Mouse (Mus musculus) CD4-positive helper T cell, adult 2 months (primary cell): ENCODE measurements at regions not wholly inside any gene's neighbourhood (a gene's known extent, or its start where the extent isn't known, plus 50 kb on each side); places are given as distances from the start of the nearest gene placed in this dataset.

Experiments used
- DNase-seq: peaks from one replicate; pipeline ENCODE4 v3.0.0-alpha.2; 2012; ENCODE audit warnings: low read depth, missing footprints, low spot score

- DNase-seq = no peak
Measured at GRCm38 (mm10) chr8:115942731-115943509, 235.3 kb upstream of the Maf start.

GRCm38 (mm10) chr8:115929472-115930210 is 222.0 kb upstream of the Maf start:
- DNase-seq = no peak

- no peak for DNase-seq
Measured at GRCm38 (mm10) chr8:115921889-115922288, 214.3 kb upstream of the Maf start.

- DNase-seq = no peak
Measured at GRCm38 (mm10) chr8:115906650-115907049, 199.1 kb upstream of the Maf start.

GRCm38 (mm10) chr8:115903853-115904420 is 196.3 kb upstream of the Maf start:
- no peak for DNase-seq

GRCm38 (mm10) chr8:115897521-115898178 is 190.1 kb upstream of the Maf start:
- no peak for DNase-seq

- DNase-seq = no peak
Measured at GRCm38 (mm10) chr8:115897086-115897485, 189.5 kb upstream of the Maf start.

- no peak for DNase-seq
Measured at GRCm38 (mm10) chr8:115896066-115896465, 188.5 kb upstream of the Maf start.

- DNase-seq = no peak
Measured at GRCm38 (mm10) chr8:115888278-115888677, 180.7 kb upstream of the Maf start.

DNA sequence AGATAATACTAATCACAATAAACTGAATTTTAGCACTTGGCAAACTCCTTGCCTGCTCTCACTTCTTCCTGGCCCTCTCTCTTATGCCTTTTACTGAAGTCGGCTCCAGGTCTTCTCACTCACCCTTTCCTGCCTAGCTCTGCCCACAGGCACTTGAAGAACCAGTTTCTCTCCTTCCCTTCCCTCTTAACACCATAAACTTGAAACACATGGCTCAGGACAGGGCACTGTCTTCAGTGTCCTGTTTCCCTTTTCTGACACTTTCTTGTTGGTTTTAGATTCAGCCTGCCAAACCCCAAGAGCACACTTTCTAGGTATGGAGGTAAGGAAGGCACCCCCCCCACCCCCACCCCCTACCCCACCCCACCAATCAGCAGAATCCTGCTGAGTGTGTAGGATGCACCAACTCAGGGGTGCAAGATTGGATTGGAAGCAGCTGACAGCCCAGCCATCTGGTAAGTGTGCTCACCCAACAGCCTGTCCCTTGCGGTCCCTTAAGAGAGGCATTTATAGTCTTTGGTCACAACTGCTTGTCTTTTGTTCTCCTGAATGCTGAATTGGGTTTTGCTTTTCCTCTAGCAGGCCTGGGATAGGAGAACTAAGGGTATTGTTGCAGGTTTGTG is 177.6 kb upstream of the Maf start:
- no peak for DNase-seq

GRCm38 (mm10) chr8:115883808-115884207 is 176.2 kb upstream of the Maf start:
- no peak for DNase-seq

- no peak for DNase-seq
Measured at GRCm38 (mm10) chr8:115881881-115882280, 174.3 kb upstream of the Maf start.

DNA sequence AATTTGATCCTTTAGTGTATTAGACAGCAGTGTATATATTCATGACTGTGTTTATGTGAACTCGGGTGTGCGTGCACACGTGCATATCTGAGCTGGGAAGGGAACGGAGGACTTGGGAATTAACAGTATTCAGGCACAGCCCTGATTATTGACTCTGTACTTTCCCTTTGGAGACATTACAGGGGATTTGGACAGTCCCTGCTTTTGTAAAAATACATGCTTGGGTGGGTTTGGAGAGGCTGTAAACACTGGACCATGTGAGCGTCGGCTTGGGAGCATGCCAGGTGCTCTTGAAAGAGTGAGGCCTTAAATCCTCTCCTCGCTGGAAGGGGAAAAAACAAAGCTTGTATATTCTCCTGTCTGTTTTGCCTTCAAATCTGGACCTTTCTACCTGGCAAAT is 167.2 kb upstream of the Maf start:
- no peak for DNase-seq

GRCm38 (mm10) chr8:115871381-115871780 is 163.8 kb upstream of the Maf start:
- no peak for DNase-seq

DNA sequence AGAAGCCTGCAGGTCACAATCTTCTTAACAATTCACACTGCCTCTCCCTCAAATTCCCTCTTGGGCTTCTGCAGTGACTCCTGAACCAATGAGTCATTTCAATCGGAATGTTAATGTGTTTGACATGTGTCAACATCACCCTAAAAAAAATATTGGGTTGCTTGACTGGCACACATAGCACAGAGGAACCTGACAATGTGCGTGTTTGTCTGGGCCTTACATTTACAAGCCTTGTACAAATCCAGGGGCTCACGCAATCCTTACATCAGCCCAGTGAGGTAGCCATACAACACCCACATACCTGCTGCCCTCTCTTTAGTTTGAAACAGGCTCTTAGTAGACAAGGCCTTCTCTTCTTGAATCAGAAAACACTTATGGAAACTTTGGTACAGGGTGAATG is 153.8 kb upstream of the Maf start:
- DNase-seq = no peak

- DNase-seq = no peak
Measured at GRCm38 (mm10) chr8:115859406-115859805, 151.8 kb upstream of the Maf start.

GRCm38 (mm10) chr8:115856816-115857215 is 149.2 kb upstream of the Maf start:
- DNase-seq = no peak

- no peak for DNase-seq
Measured at GRCm38 (mm10) chr8:115855934-115856629, 148.5 kb upstream of the Maf start.

DNA sequence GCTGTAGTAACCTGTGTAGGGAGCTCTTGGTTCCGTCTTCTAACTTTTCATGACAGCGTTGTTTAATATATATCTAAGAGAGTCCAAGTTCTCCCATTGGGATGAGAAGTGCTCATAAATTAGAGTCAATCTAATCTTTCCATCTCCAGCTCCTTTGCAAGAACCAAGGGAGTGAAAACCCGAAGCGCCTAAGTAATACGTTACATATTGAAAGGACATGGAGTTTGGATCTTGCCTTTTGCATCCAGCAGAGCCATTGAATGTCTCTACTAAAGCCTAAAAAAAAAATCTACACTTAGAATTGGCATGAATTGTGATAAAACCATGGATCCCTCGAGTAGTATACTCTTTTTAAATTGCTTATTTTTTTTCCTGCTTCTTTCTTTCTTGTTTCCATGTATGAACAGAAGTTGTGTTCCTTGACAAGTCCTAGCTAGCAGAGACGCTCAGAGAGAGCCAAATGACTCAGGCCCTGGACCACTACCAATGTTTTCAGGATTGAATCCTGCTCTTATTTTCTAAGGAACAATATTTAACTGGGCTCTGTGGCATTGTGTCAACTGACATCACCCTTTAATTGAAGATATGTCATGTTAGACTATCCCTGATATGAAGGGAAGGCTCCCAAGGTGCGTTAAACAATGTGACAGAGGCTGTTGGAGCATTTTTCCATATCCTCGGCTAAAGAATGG is 146.8 kb upstream of the Maf start:
- DNase-seq = no peak

DNA sequence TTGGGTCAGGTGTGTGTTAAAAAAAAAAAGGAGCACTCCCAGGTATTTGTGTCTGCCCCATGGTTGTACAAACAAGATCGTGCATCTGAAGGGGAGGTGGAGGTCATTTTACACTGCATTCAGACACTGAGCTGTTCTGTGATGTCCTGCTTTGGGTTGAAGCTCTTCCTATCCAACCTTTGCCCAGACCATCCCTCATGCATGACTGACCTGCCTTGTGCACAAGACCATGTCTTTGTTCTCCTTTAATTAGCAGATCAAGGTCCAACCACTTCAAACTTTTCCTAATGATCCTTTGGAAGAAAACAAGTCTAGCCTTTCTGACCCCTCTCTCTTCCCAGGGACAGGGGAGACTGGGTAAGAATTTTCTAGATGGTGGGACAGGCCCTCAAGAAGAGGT is 143.0 kb upstream of the Maf start:
- no peak for DNase-seq

GRCm38 (mm10) chr8:115833391-115833790 is 125.8 kb upstream of the Maf start:
- no peak for DNase-seq
